Mouse (Mus musculus): ENCODE measurements at regions not wholly inside any gene's neighbourhood (a gene's known extent, or its start where the extent isn't known, plus 50 kb on each side); places are given as distances from the start of the nearest gene placed in this dataset.
A peak's percentile ranks its signal among the peaks of the same experiment; 100 is the strongest.

GRCm38 (mm10) chr15:85679864-85680428 lies 54.8 kb upstream of the Ppara start:
- no peaks in the 10 kb centered on the region for H3K9me3 ChIP-seq (ENCODE audit: low read length)
- TF ChIP-seq POU5F1 (IDR thresholded peaks at IDR 0.05; ENCODE audit: borderline replicate concordance, low read length), result no peak
- no peak for TF ChIP-seq NANOG (IDR thresholded peaks at IDR 0.05; ENCODE audit: borderline replicate concordance, low read length)
- TF ChIP-seq CTCF (conservative IDR thresholded peaks at IDR 0.05; ENCODE audit: low read length), result no peak
- H3K27me3 ChIP-seq (ENCODE audit: insufficient read depth, low read length), result peaks cover 53% of the 10 kb centered on the region
- H3K36me3 ChIP-seq (ENCODE audit: insufficient read depth, low read length), result no peaks in the 10 kb centered on the region
- no peak overlapping the region for H3K4me3 ChIP-seq (replicated peaks; ENCODE audit: low read length)
- H3K4me1 ChIP-seq (replicated peaks; ENCODE audit: low read depth, low read length), result peaks cover 24% of the 10 kb centered on the region

- Histone ChIP-seq H3K36me3 (ENCODE audit: insufficient read depth, low read length) (no peaks in the 10 kb centered on the region), H3K9me3 (ENCODE audit: low read length) (no peaks in the 10 kb centered on the region), H3K27me3 (ENCODE audit: insufficient read depth, low read length) (peaks cover 47% of the 10 kb centered on the region), H3K4me3 (replicated peaks; ENCODE audit: low read length) (no peak overlapping the region), H3K4me1 (replicated peaks; ENCODE audit: low read depth, low read length) (peaks cover 29% of the 10 kb centered on the region)
- no peak for TF ChIP-seq CTCF (conservative IDR thresholded peaks at IDR 0.05; ENCODE audit: low read length)
- no peak for TF ChIP-seq NANOG (IDR thresholded peaks at IDR 0.05; ENCODE audit: borderline replicate concordance, low read length)
- no peak for TF ChIP-seq POU5F1 (IDR thresholded peaks at IDR 0.05; ENCODE audit: borderline replicate concordance, low read length)
Measured at GRCm38 (mm10) chr15:85680460-85681224, 54.1 kb upstream of the Ppara start.

GRCm38 (mm10) chr15:85682116-85682515 lies 52.7 kb upstream of the Ppara start:
- Histone ChIP-seq H3K27me3 (ENCODE audit: insufficient read depth, low read length) (peaks cover 36% of the 10 kb centered on the region), H3K4me3 (replicated peaks; ENCODE audit: low read length) (no peak overlapping the region), H3K9me3 (ENCODE audit: low read length) (no peaks in the 10 kb centered on the region), H3K36me3 (ENCODE audit: insufficient read depth, low read length) (no peaks in the 10 kb centered on the region), H3K4me1 (replicated peaks; ENCODE audit: low read depth, low read length) (peaks cover 36% of the 10 kb centered on the region)
- no peak for TF ChIP-seq CTCF (conservative IDR thresholded peaks at IDR 0.05; ENCODE audit: low read length)
- no peak for TF ChIP-seq POU5F1 (IDR thresholded peaks at IDR 0.05; ENCODE audit: borderline replicate concordance, low read length)
- no peak for TF ChIP-seq NANOG (IDR thresholded peaks at IDR 0.05; ENCODE audit: borderline replicate concordance, low read length)

- H3K27me3 ChIP-seq (ENCODE audit: insufficient read depth, low read length), result peaks cover 32% of the 10 kb centered on the region
- H3K4me3 ChIP-seq (replicated peaks; ENCODE audit: low read length), result no peak overlapping the region
- no peaks in the 10 kb centered on the region for H3K9me3 ChIP-seq (ENCODE audit: low read length)
- TF ChIP-seq NANOG (IDR thresholded peaks at IDR 0.05; ENCODE audit: borderline replicate concordance, low read length), result no peak
- TF ChIP-seq POU5F1 (IDR thresholded peaks at IDR 0.05; ENCODE audit: borderline replicate concordance, low read length), result no peak
- H3K4me1 ChIP-seq (replicated peaks; ENCODE audit: low read depth, low read length), result peaks cover 43% of the 10 kb centered on the region
- no peaks in the 10 kb centered on the region for H3K36me3 ChIP-seq (ENCODE audit: insufficient read depth, low read length)
Measured at GRCm38 (mm10) chr15:85682780-85683179, 52.0 kb upstream of the Ppara start.

GRCm38 (mm10) chr15:85683271-85683670 lies 51.5 kb upstream of the Ppara start:
- peaks cover 46% of the 10 kb centered on the region for H3K4me1 ChIP-seq (replicated peaks; ENCODE audit: low read depth, low read length)
- H3K27me3 ChIP-seq (ENCODE audit: insufficient read depth, low read length), result peaks cover 27% of the 10 kb centered on the region
- no peaks in the 10 kb centered on the region for H3K9me3 ChIP-seq (ENCODE audit: low read length)
- H3K36me3 ChIP-seq (ENCODE audit: insufficient read depth, low read length), result no peaks in the 10 kb centered on the region
- H3K4me3 ChIP-seq (replicated peaks; ENCODE audit: low read length), result no peak overlapping the region
- TF ChIP-seq POU5F1 (IDR thresholded peaks at IDR 0.05; ENCODE audit: borderline replicate concordance, low read length) (no peak), CTCF (conservative IDR thresholded peaks at IDR 0.05; ENCODE audit: low read length) (no peak), NANOG (IDR thresholded peaks at IDR 0.05; ENCODE audit: borderline replicate concordance, low read length) (no peak)

- Histone ChIP-seq H3K4me1 (replicated peaks; ENCODE audit: low read depth, low read length) (peaks cover 46% of the 10 kb centered on the region), H3K36me3 (ENCODE audit: insufficient read depth, low read length) (no peaks in the 10 kb centered on the region), H3K9me3 (ENCODE audit: low read length) (no peaks in the 10 kb centered on the region), H3K4me3 (replicated peaks; ENCODE audit: low read length) (peak overlapping the region; percentile 29; the same call in 1 of the 2 replicates), H3K27me3 (ENCODE audit: insufficient read depth, low read length) (peaks cover 23% of the 10 kb centered on the region)
- no peak for TF ChIP-seq POU5F1 (IDR thresholded peaks at IDR 0.05; ENCODE audit: borderline replicate concordance, low read length)
- TF ChIP-seq NANOG (IDR thresholded peaks at IDR 0.05; ENCODE audit: borderline replicate concordance, low read length), result no peak
- TF ChIP-seq CTCF (conservative IDR thresholded peaks at IDR 0.05; ENCODE audit: low read length), result no peak
Measured at GRCm38 (mm10) chr15:85683716-85684115, 51.1 kb upstream of the Ppara start.

GRCm38 (mm10) chr15:85684164-85684708 lies 50.5 kb upstream of the Ppara start:
- H3K4me3 ChIP-seq (replicated peaks; ENCODE audit: low read length), result peak overlapping the region; percentile 29; the same call in 1 of the 2 replicates
- H3K4me1 ChIP-seq (replicated peaks; ENCODE audit: low read depth, low read length), result peaks cover 45% of the 10 kb centered on the region
- TF ChIP-seq POU5F1 (IDR thresholded peaks at IDR 0.05; ENCODE audit: borderline replicate concordance, low read length) (no peak), NANOG (IDR thresholded peaks at IDR 0.05; ENCODE audit: borderline replicate concordance, low read length) (no peak), CTCF (conservative IDR thresholded peaks at IDR 0.05; ENCODE audit: low read length) (no peak)
- H3K9me3 ChIP-seq (ENCODE audit: low read length), result no peaks in the 10 kb centered on the region
- peaks cover 19% of the 10 kb centered on the region for H3K27me3 ChIP-seq (ENCODE audit: insufficient read depth, low read length)
- no peaks in the 10 kb centered on the region for H3K36me3 ChIP-seq (ENCODE audit: insufficient read depth, low read length)

- TF ChIP-seq POU5F1 (IDR thresholded peaks at IDR 0.05; ENCODE audit: borderline replicate concordance, low read length) (no peak), NANOG (IDR thresholded peaks at IDR 0.05; ENCODE audit: borderline replicate concordance, low read length) (no peak), CTCF (conservative IDR thresholded peaks at IDR 0.05; ENCODE audit: low read length) (no peak)
- no peaks in the 10 kb centered on the region for H3K9me3 ChIP-seq (ENCODE audit: low read length)
- H3K36me3 ChIP-seq (ENCODE audit: insufficient read depth, low read length), result no peaks in the 10 kb centered on the region
- peaks cover 19% of the 10 kb centered on the region for H3K27me3 ChIP-seq (ENCODE audit: insufficient read depth, low read length)
- peaks cover 41% of the 10 kb centered on the region for H3K4me1 ChIP-seq (replicated peaks; ENCODE audit: low read depth, low read length)
- no peak overlapping the region for H3K4me3 ChIP-seq (replicated peaks; ENCODE audit: low read length)
Measured at GRCm38 (mm10) chr15:85684875-85685274, 49.9 kb upstream of the Ppara start.

Measured in E14TG2a.4 (cell line).